Mouse (Mus musculus) cerebellum, adult 2 months (tissue): ENCODE measurements at regions not wholly inside any gene's neighbourhood (a gene's known extent, or its start where the extent isn't known, plus 50 kb on each side); places are given as distances from the start of the nearest gene placed in this dataset.

ENCODE experiments used
- CTCF ChIP-seq: fragments of 200-500 bp; IDR thresholded peaks from 2 replicates; pipeline ENCODE4 v1.5.1; 2011; ENCODE audit warnings: low read depth, mild to moderate bottlenecking, control low read depth, low read length, moderate library complexity, borderline replicate concordance; ENCODE audit not compliant: insufficient read depth
- POLR2A ChIP-seq: fragments of 200-500 bp; IDR thresholded peaks from 2 replicates; pipeline ENCODE4 v1.6.1; 2011; ENCODE audit warnings: low read length, control low read depth, borderline replicate concordance; ENCODE audit not compliant: insufficient read depth

GRCm38 (mm10) chr5:35209348-35209747 lies 68.8 kb upstream of the Adra2c start:
- no peak for TF ChIP-seq CTCF
- TF ChIP-seq POLR2A, result no peak
